Mouse (Mus musculus) midbrain, embryonic 14.5 days (tissue): ENCODE measurements at regions not wholly inside any gene's neighbourhood (a gene's known extent, or its start where the extent isn't known, plus 50 kb on each side); places are given as distances from the start of the nearest gene placed in this dataset.
"Not testable (repeated sequence)": the region's sequence is repeated elsewhere in the genome, so short reads cannot be mapped to it uniquely, and the experiment has no call there.

ENCODE experiments used
- ATAC-seq: fragments of 200-750 bp; cut with Nextera tagmentation; 2 replicates; pipeline ENCODE4 v1.8.0; 2017; ENCODE audit warnings: moderate number of reproducible peaks, moderate library complexity; ENCODE audit not compliant: low FRiP score, low TSS enrichment
- DNase-seq: peaks from one replicate; pipeline ENCODE4 v3.0.0-alpha.2; 2015
- H3K27ac ChIP-seq: fragments of 300-500 bp; sonication (generic); replicated peaks from 2 replicates; pipeline ENCODE4 v1.5.1; 2014; ENCODE audit warnings: mild to moderate bottlenecking, low read depth, low read length, moderate library complexity
- H3K27me3 ChIP-seq: fragments of 300-500 bp; sonication (generic); 2 replicates; pipeline ENCODE4 v1.6.1; 2014; ENCODE audit warnings: low read length, control low read depth, mixed read lengths; ENCODE audit not compliant: control insufficient read depth, insufficient read depth
- H3K36me3 ChIP-seq: fragments of 300-500 bp; sonication (generic); 2 replicates; pipeline ENCODE4 v1.6.1; 2014; ENCODE audit warnings: low read length, control low read depth; ENCODE audit not compliant: control insufficient read depth, insufficient read depth
- H3K4me1 ChIP-seq: fragments of 300-500 bp; sonication (generic); 2 replicates; pipeline ENCODE4 v1.6.1; 2014; ENCODE audit warnings: mild to moderate bottlenecking, antibody characterized with exemption, low read length, control low read depth; ENCODE audit not compliant: control insufficient read depth, insufficient read depth
- H3K4me2 ChIP-seq: fragments of 300-500 bp; sonication (generic); 2 replicates; pipeline ENCODE4 v1.6.1; 2014; ENCODE audit warnings: mild to moderate bottlenecking, low read length, moderate library complexity
- H3K4me3 ChIP-seq: fragments of 300-500 bp; sonication (generic); replicated peaks from 2 replicates; pipeline ENCODE4 v1.5.1; 2014; ENCODE audit warnings: low read depth, low read length
- H3K9ac ChIP-seq: fragments of 300-500 bp; sonication (generic); replicated peaks from 2 replicates; pipeline ENCODE4 v1.6.1; 2014; ENCODE audit warnings: mild to moderate bottlenecking, low read length, moderate library complexity
- H3K9me3 ChIP-seq: fragments of 300-500 bp; sonication (generic); 2 replicates; pipeline ENCODE4 v1.6.1; 2016; ENCODE audit warnings: low read length, control low read depth, mixed read lengths; ENCODE audit not compliant: control insufficient read depth
- WGBS: fragments of 180-500 bp; shearing (Covaris S2); extraction: QIAGEN DNeasy Blood & Tissue Kit; methylation state at CpG from one replicate; pipeline ENCODE4 v1.1.7; 2014; 5-methylcytosine and 5-hydroxymethylcytosine counted together

GRCm38 (mm10) chr2:40149186-40149585 lies 922.9 kb upstream of the Ppp6c start:
- Histone ChIP-seq H3K9ac (no peak overlapping the region), H3K9me3 (no peaks in the 10 kb centered on the region), H3K4me3 (no peak overlapping the region), H3K4me1 (no peaks in the 10 kb centered on the region), H3K36me3 (no peaks in the 10 kb centered on the region), H3K4me2 (no peak overlapping the region), H3K27ac (no peak overlapping the region), H3K27me3 (no peaks in the 10 kb centered on the region)
- 64% methylated on average over 2 of the region's 2 CpGs for WGBS
- peak; percentile 53 for DNase-seq
- ATAC-seq = no peak

- not testable (repeated sequence) for H3K9ac ChIP-seq, H3K4me3 ChIP-seq, H3K4me1 ChIP-seq, H3K27ac ChIP-seq, H3K9me3 ChIP-seq, H3K27me3 ChIP-seq, H3K4me2 ChIP-seq, ATAC-seq, H3K36me3 ChIP-seq, DNase-seq
- WGBS = 93% methylated on average over 14 of the region's 14 CpGs
These were observed 901.4 kb upstream of the Ppp6c start for GRCm38 (mm10) chr2:40127615-40128014.

GRCm38 (mm10) chr2:40119176-40119575 lies 892.9 kb upstream of the Ppp6c start:
- WGBS = 90% methylated on average over 10 of the region's 10 CpGs
- DNase-seq = no peak

GRCm38 (mm10) chr2:40114435-40114834 lies 888.2 kb upstream of the Ppp6c start:
- Histone ChIP-seq H3K4me2 (no peak overlapping the region), H3K27me3 (no peaks in the 10 kb centered on the region), H3K9ac (no peak overlapping the region), H3K36me3 (no peaks in the 10 kb centered on the region), H3K27ac (no peak overlapping the region), H3K4me3 (no peak overlapping the region), H3K9me3 (no peaks in the 10 kb centered on the region), H3K4me1 (no peaks in the 10 kb centered on the region)
- WGBS = 93% methylated on average over 1 of the region's 1 CpGs
- no peak for DNase-seq
- ATAC-seq = no peak

More at GRCm38 (mm10) chr2:40119176-40119575, 892.9 kb upstream of the Ppp6c start:
- Histone ChIP-seq H3K9ac (no peak overlapping the region), H3K27me3 (no peaks in the 10 kb centered on the region), H3K4me2 (no peak overlapping the region), H3K9me3 (no peaks in the 10 kb centered on the region), H3K27ac (no peak overlapping the region), H3K4me1 (no peaks in the 10 kb centered on the region), H3K36me3 (no peaks in the 10 kb centered on the region), H3K4me3 (no peak overlapping the region)
- ATAC-seq = 0 out of 2 replicates have a peak, but pooled peaks have one; percentile 2
